Comparison of ENCODE assay signal across 14 mouse cellular contexts in the genomic region with DNA sequence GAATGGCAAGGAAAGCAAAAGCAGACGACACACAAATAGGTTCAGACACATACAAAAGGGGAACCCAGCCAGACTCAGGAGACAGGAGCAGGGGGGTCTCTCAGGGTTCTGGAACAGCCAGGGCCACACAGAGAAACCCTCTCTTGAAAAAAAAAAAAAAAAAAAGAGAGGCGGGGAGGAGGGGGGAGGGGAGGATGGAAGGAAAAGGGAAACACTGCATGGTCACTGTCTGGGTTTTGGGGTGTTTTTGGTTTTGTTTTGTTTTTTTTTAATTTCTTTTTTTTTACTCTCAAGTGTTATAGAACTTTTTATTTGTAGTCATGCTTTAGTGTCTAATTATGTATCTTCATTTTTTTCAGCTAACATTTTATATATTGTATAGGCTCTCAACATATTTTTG.
"Had no signal": no experiment of that assay in that cellular context is flagged by ENCODE, and none has a peak within 500 bp of the region (broad histone marks: within the 10 kb centered on the region; RNA-seq: fewer than 3 reads in every experiment).

No protein-coding gene starts in this region.

- H3K27ac ChIP-seq: midbrain, embryonic 10.5 days; midbrain, embryonic 12.5 days; midbrain, embryonic 15.5 days; neural tube, embryonic 12.5 days; stomach, embryonic 15.5 days; stomach, postnatal 0 days had no signal

- ATAC-seq: midbrain, embryonic 15.5 days had no signal

- H3K4me2 ChIP-seq: lung, embryonic 14.5 days; midbrain, embryonic 12.5 days; midbrain, embryonic 15.5 days; neural tube, embryonic 12.5 days; stomach, embryonic 15.5 days had no signal

- H3K9ac ChIP-seq: lung, embryonic 14.5 days; midbrain, embryonic 12.5 days; midbrain, embryonic 15.5 days; neural tube, embryonic 12.5 days; stomach, embryonic 15.5 days had no signal

- DNase-seq: lung, adult 18-20 months; lung, embryonic 14.5 days; lung, postnatal 10 days; lung, postnatal 4 days; right cerebral cortex, postnatal 14 days; thymus, adult 2 months; thymus, postnatal 25 days; thymus, postnatal 4 days had no signal

- H3K4me3 ChIP-seq: midbrain, embryonic 10.5 days; midbrain, embryonic 12.5 days; midbrain, embryonic 15.5 days; neural tube, embryonic 12.5 days; stomach, embryonic 15.5 days had no signal

- H3K27me3 ChIP-seq: midbrain, embryonic 12.5 days; midbrain, embryonic 15.5 days; neural tube, embryonic 12.5 days; stomach, embryonic 15.5 days had no signal

- H3K9me3 ChIP-seq: midbrain, embryonic 10.5 days; midbrain, embryonic 12.5 days; midbrain, embryonic 15.5 days; neural tube, embryonic 12.5 days; stomach, embryonic 15.5 days had no signal

- H3K4me1 ChIP-seq: midbrain, embryonic 10.5 days; midbrain, embryonic 12.5 days; midbrain, embryonic 15.5 days; neural tube, embryonic 12.5 days; stomach, embryonic 15.5 days had no signal
